Mouse (Mus musculus) heart, embryonic 14.5 days (tissue): Measurements from ENCODE around the gene 4930516K23Rik. TPM values are rescaled to one million over a fixed set of nuclear protein-coding genes. Genes with fewer than 3 reads are reported as not detected.

Experiments used
- ATAC-seq: fragments of 200-750 bp; cut with Nextera tagmentation; 2 replicates; pipeline ENCODE4 v1.8.0; 2017; ENCODE audit warnings: low read depth, moderate TSS enrichment; ENCODE audit not compliant: insufficient number of reproducible peaks, insufficient read depth, low FRiP score
- H3K27ac ChIP-seq, 2 experiments: fragments of 200-500 bp in 1 of 2; fragments of 300-500 bp in 1 of 2; sonication (generic) in 1 of 2; replicated peaks in 1 of 2; 2 replicates each; pipeline ENCODE4 v1.5.1; 2012 to 2014; ENCODE audit warnings: low read depth in 2 of 2, low read length in 2 of 2, control low read depth in 1 of 2, mild to moderate bottlenecking in 1 of 2, mixed read lengths in 1 of 2; ENCODE audit not compliant: control insufficient read depth in 1 of 2, insufficient read depth in 1 of 2
- H3K27me3 ChIP-seq: fragments of 300-500 bp; sonication (generic); 2 replicates; pipeline ENCODE4 v1.6.1; 2014; ENCODE audit warnings: mild to moderate bottlenecking, low read length, control low read depth; ENCODE audit not compliant: control insufficient read depth, insufficient read depth
- H3K36me3 ChIP-seq: fragments of 300-500 bp; sonication (generic); 2 replicates; pipeline ENCODE4 v1.6.1; 2014; ENCODE audit warnings: mild to moderate bottlenecking, control low read depth, low read length, mixed read lengths; ENCODE audit not compliant: control insufficient read depth, insufficient read depth
- H3K4me1 ChIP-seq, 2 experiments: fragments of 200-500 bp in 1 of 2; fragments of 300-500 bp in 1 of 2; sonication (generic) in 1 of 2; 2 replicates each; pipeline ENCODE4 v1.6.1; 2012 to 2014; ENCODE audit warnings: low read length in 2 of 2, control low read depth in 1 of 2, mixed read lengths in 1 of 2; ENCODE audit not compliant: control insufficient read depth in 2 of 2, insufficient read depth in 2 of 2
- H3K4me2 ChIP-seq: fragments of 300-500 bp; sonication (generic); 2 replicates; pipeline ENCODE4 v1.6.1; 2014; ENCODE audit warnings: mild to moderate bottlenecking, low read length
- H3K4me3 ChIP-seq, 2 experiments: fragments of 200-500 bp in 1 of 2; fragments of 300-500 bp in 1 of 2; sonication (generic) in 1 of 2; 2 replicates each; pipeline ENCODE4 v1.5.1; 2012 to 2014; ENCODE audit warnings: low read length in 2 of 2, mild to moderate bottlenecking in 2 of 2, control low read depth in 1 of 2, low read depth in 1 of 2, moderate library complexity in 1 of 2; ENCODE audit not compliant: control insufficient read depth in 1 of 2, insufficient read depth in 1 of 2
- H3K9ac ChIP-seq: fragments of 300-500 bp; sonication (generic); 2 replicates; pipeline ENCODE4 v1.6.1; 2014; ENCODE audit warnings: mild to moderate bottlenecking, low read length
- H3K9me3 ChIP-seq: fragments of 300-500 bp; sonication (generic); 2 replicates; pipeline ENCODE4 v1.6.1; 2016; ENCODE audit warnings: low read length, control low read depth; ENCODE audit not compliant: control insufficient read depth
- WGBS: fragments of 180-500 bp; shearing (Covaris S2); extraction: QIAGEN DNeasy Blood & Tissue Kit; methylation state at CpG from one replicate; pipeline ENCODE4 v1.1.7; 2014; 5-methylcytosine and 5-hydroxymethylcytosine counted together
- polyA plus RNA-seq: library from polyadenylated mRNA; unstranded; fragments of >200 nt; fragmentation: Nextera tagmentation; extraction: Ambion mirVana; gene quantifications from 2 replicates; pipeline ENCODE4 v1.2.1, GENCODE M21; 2014

Gene 4930516K23Rik
- polyA plus RNA-seq = not detected in 2 replicates

DNA sequence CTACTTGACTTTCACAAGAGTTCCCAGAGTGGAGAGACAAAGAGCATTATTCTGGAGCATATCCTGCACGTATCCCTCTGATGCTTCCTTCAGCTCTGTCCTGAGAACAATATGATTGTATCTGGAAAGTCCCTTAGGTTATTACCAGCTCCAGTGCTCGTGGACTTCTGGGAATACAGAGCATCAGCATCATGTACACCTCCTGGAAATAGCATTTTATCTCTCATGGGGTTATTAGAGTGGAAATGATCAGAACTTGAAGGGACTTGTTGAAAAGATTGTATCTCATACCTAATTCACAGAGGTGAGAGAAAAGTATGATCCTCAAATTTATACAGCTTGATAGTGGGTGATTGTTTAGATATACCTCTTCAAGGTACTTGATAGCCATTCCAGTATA is at the start of gene 4930516K23Rik:
TSS of gene 4930516K23Rik (minus strand) at position 101 of the 400 bp plus-strand sequence.
- Histone ChIP-seq H3K4me1 (no peaks in the 10 kb centered on the region), H3K4me2 (no peak within 1 kb of the TSS), H3K4me3 (no peak within 1 kb of the TSS), H3K9me3 (no peaks in the 10 kb centered on the region), H3K27me3 (no peaks in the 10 kb centered on the region), H3K36me3 (no peaks in the 10 kb centered on the region), H3K27ac (no peak within 1 kb of the TSS), H3K9ac (no peak within 1 kb of the TSS)
- 42% methylated on average over 2 of the region's 2 CpGs for WGBS
- no peak for ATAC-seq

DNA sequence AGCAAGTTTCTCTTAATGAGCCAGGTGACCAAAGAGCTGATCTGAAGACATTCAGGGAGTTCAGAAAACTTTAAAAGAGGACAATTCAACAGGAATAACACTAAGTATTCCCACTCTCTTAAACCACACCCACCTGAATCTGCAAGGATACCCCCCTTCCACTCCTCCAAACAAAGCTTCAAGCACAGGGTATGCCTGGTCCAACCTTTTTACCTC is 43.4 kb upstream of the 4930516K23Rik start, which contains the start of gene Olfr646:
TSS of gene Olfr646 (plus strand) at position 117 of the 216 bp plus-strand sequence.
- no peak within 1 kb of the TSS for H3K4me2 ChIP-seq
- no peaks in the 10 kb centered on the region for H3K36me3 ChIP-seq

DNA sequence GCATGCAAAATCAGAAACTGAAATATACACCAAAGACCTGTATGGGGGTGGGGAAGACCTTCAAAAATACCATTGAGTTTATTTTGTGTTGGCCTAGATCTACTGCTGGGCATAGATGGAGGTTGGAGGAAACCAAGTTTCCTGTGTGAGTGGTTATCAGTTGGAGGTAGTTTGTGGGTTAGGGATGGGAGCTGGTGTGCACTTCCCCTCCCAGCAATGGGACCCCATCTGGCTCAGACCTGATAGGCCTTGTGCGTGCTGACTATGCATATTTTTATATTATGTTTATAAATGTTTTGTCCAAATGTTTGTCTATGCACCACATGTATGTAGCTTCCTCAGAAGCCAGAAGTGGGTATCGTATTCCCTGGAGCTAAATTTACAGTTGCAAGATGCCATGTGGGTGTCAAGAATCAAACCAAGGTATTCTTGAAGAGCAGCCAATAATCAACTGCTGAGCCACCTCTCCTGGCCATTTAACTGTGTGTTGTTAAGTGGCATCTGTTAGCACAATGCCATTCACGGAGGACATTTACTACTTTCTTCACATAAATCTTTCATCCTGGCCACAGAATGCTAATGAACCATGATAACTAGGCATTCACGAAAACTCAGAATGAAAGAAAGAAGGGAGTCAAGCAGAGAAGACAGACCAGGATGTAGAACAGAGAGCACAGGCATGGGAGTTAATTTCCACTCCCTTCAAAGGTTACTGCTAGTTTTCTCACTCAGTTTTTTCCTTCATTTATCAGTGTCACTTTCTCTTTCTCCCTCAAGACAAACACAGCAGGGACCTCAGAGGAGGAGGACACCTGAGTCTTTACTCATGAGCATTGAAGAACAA is 42.9 kb upstream of the 4930516K23Rik start:
- H3K27ac ChIP-seq = no peak overlapping the region
- no peaks in the 10 kb centered on the region for H3K9me3 ChIP-seq
- H3K4me2 ChIP-seq = no peak overlapping the region
- 67% methylated on average over 4 of the region's 4 CpGs for WGBS
- H3K36me3 ChIP-seq = no peaks in the 10 kb centered on the region
- H3K4me3 ChIP-seq = no peak overlapping the region
- H3K27me3 ChIP-seq = no peaks in the 10 kb centered on the region
- no peak for ATAC-seq
- H3K9ac ChIP-seq = no peak overlapping the region
- no peaks in the 10 kb centered on the region for H3K4me1 ChIP-seq

More for the DNA sequence above, 43.4 kb upstream of the 4930516K23Rik start, which contains the start of gene Olfr646:
- no peaks in the 10 kb centered on the region for H3K27me3 ChIP-seq
- H3K9me3 ChIP-seq = no peaks in the 10 kb centered on the region
- no peaks in the 10 kb centered on the region for H3K4me1 ChIP-seq
- no peak within 1 kb of the TSS for H3K27ac ChIP-seq
- H3K9ac ChIP-seq = no peak within 1 kb of the TSS
- H3K4me3 ChIP-seq = no peak within 1 kb of the TSS
- ATAC-seq = no peak

DNA sequence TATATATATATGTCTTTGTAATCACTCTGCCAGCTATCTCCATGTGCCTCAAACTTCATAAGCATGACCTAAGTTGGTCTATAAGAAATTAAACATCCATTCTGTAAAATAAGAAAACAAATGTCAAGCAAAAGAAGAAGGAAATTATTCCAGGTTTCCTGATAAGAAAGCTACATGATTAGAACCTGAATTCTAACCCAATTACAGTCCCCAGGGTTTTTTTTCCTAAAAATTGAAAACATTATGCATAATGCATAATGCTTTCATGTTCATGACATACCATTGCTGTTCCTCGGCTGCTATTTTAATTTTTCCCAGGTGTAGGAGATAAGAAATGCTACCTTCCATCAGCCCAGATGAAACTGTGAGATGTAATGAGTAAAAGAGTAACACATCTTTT is 24.1 kb upstream of the 4930516K23Rik start, which contains the start of gene Olfr645:
TSS of gene Olfr645 (minus strand) at position 101 of the 400 bp plus-strand sequence.
- Histone ChIP-seq H3K27me3 (no peaks in the 10 kb centered on the region), H3K4me2 (no peak within 1 kb of the TSS)

DNA sequence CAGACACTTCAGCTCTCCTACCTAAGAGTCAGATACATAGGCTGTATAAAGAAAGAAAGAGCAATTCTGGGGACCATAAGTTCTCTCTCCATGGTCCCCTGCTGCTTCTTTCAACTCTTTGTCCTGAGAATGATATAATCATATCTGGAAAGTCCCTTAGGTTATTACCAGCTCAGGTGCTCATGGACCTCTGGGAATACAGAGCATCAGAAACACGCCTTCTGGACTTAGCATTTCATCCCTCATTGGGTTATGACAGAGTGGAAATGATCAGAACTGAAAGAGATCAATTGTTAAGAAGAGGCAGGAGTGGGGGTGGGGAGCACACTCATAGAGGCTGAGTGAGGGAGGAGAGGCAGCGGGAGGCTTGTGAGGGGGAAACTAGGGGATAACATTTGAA is 10.5 kb upstream of the 4930516K23Rik start, which contains the start of gene Olfr644:
TSS of gene Olfr644 (minus strand) at position 101 of the 400 bp plus-strand sequence.
- Histone ChIP-seq H3K27me3 (no peaks in the 10 kb centered on the region), H3K4me1 (no peaks in the 10 kb centered on the region), H3K9ac (no peak within 1 kb of the TSS), H3K4me2 (no peak within 1 kb of the TSS), H3K9me3 (no peaks in the 10 kb centered on the region), H3K36me3 (no peaks in the 10 kb centered on the region), H3K27ac (no peak within 1 kb of the TSS), H3K4me3 (no peak within 1 kb of the TSS)
- no peak for ATAC-seq
- 55% methylated on average over 2 of the region's 2 CpGs for WGBS

More for the DNA sequence above, 24.1 kb upstream of the 4930516K23Rik start, which contains the start of gene Olfr645:
- Histone ChIP-seq H3K9ac (no peak within 1 kb of the TSS), H3K9me3 (0 out of 2 replicates have a peak, but pooled peaks cover 3% of the 10 kb centered on the region), H3K4me1 (no peaks in the 10 kb centered on the region), H3K27ac (no peak within 1 kb of the TSS), H3K36me3 (no peaks in the 10 kb centered on the region), H3K4me3 (no peak within 1 kb of the TSS)
- 57% methylated on average over 1 of the region's 1 CpGs for WGBS
- ATAC-seq = no peak

DNA sequence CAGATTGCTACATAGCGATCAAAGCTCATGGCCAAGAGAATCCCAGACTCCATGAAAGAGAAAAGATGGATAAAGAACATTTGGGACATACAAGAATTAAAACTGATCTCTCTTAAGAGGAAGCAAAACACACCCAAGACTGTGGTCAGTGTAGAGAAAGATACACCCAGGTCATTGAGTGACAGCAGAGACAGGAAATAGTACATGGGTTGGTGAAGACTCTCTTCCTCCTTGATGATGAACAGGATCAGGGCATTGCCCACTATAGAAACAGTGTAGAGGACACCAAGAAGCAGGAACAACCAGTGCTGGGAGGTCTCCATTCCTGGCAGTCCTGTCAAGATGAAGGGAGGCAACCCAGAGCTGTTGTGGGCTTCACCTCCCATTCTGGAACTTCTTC is 2.0 kb downstream of the 4930516K23Rik start:
- Histone ChIP-seq H3K27me3 (no peaks in the 10 kb centered on the region), H3K4me1 (no peaks in the 10 kb centered on the region), H3K9ac (no peak overlapping the region), H3K36me3 (no peaks in the 10 kb centered on the region), H3K4me2 (no peak overlapping the region), H3K4me3 (no peak overlapping the region), H3K9me3 (no peaks in the 10 kb centered on the region), H3K27ac (no peak overlapping the region)
- ATAC-seq = no peak
- whole genome bisulfite sequencing = 73% methylated on average over 1 of the region's 1 CpGs

DNA sequence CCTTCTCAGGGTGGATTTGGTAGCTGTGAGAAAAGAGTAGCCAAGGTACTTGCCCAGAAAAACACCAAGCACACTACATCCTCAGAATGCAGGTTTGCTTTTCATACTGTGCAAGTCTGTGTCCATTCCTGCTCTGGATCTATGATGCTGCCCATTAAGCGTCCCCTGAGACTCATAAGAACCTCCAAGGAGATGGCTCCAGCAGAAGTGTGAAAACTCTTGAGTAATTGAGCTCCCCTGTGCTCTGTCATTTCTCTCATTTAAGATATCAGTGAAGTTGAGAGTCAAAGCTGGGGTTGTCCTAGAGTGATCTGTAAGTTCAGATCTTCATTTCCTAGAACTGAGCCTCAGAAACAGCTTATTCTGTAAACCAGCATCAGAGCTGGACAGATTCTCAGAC is 8.7 kb downstream of the 4930516K23Rik start, which contains the start of gene Olfr642:
TSS of gene Olfr642 (minus strand) at position 101 of the 400 bp plus-strand sequence.
- 59% methylated on average over 1 of the region's 1 CpGs for WGBS
- Histone ChIP-seq H3K4me1 (no peaks in the 10 kb centered on the region), H3K9me3 (no peaks in the 10 kb centered on the region), H3K4me3 (no peak within 1 kb of the TSS), H3K27me3 (no peaks in the 10 kb centered on the region), H3K4me2 (no peak within 1 kb of the TSS), H3K9ac (no peak within 1 kb of the TSS), H3K27ac (no peak within 1 kb of the TSS), H3K36me3 (no peaks in the 10 kb centered on the region)
- no peak for ATAC-seq
